Mouse (Mus musculus) heart, adult 2 months (tissue): ENCODE results near the gene Slc22a14. TPM values are rescaled to one million over a fixed set of nuclear protein-coding genes. Genes with fewer than 3 reads are reported as not detected.

ENCODE experiments used
- DNase-seq, 2 experiments: peaks; one replicate each; pipeline ENCODE4 v3.0.0; 2021
- H3K27ac ChIP-seq: fragments of 200-600 bp; 2 replicates; pipeline ENCODE4 v1.8.1; 2022
- H3K27me3 ChIP-seq: fragments of 200-500 bp; 2 replicates; pipeline ENCODE4 v1.6.1; 2012; ENCODE audit warnings: mild to moderate bottlenecking, low read length, inconsistent platforms, mixed read lengths; ENCODE audit not compliant: control insufficient read depth, insufficient read depth
- H3K36me3 ChIP-seq: fragments of 200-500 bp; 2 replicates; pipeline ENCODE4 v1.6.1; 2012; ENCODE audit warnings: low read length, inconsistent platforms; ENCODE audit not compliant: control insufficient read depth, insufficient read depth
- H3K4me1 ChIP-seq: fragments of 200-500 bp; 2 replicates; pipeline ENCODE4 v1.6.1; 2011; ENCODE audit warnings: low read length; ENCODE audit not compliant: control insufficient read depth, insufficient read depth
- H3K4me3 ChIP-seq: fragments of 200-600 bp; 2 replicates; pipeline ENCODE4 v1.8.1; 2022
- H3K79me2 ChIP-seq: fragments of 200-500 bp; replicated peaks from 2 replicates; pipeline ENCODE4 v1.6.1; 2012; ENCODE audit warnings: mild to moderate bottlenecking, inconsistent platforms, low read length, moderate library complexity, mixed read lengths; ENCODE audit not compliant: control insufficient read depth, insufficient read depth
- H3K9ac ChIP-seq: fragments of 200-500 bp; 2 replicates; pipeline ENCODE4 v1.6.1; 2012; ENCODE audit warnings: low read depth, mild to moderate bottlenecking, control low read depth, inconsistent platforms, low read length, mixed read lengths
- CTCF ChIP-seq: fragments of 200-600 bp; IDR thresholded peaks from 2 replicates; pipeline ENCODE4 v1.8.1; 2022; ENCODE audit warnings: antibody characterized with exemption, mild to moderate bottlenecking, moderate library complexity
- EP300 ChIP-seq: fragments of 200-500 bp; IDR thresholded peaks from 2 replicates; pipeline ENCODE4 v1.6.1; 2011; ENCODE audit warnings: low read depth, low read length, control low read depth; ENCODE audit not compliant: insufficient read depth
- POLR2A ChIP-seq: fragments of 200-500 bp; IDR thresholded peaks from 2 replicates; pipeline ENCODE4 v1.6.1; 2011; ENCODE audit warnings: mild to moderate bottlenecking, low read depth, low read length, control low read depth; ENCODE audit not compliant: insufficient read depth
- WGBS: fragments of 180-500 bp; shearing (Covaris S2); methylation state at CpG from one replicate; pipeline ENCODE4 v1.1.7; 2018; 5-methylcytosine and 5-hydroxymethylcytosine counted together
- intact Hi-C: fragments of 180-260 bp; cut with DNase I; formaldehyde crosslinking; loops from one replicate; pipeline ENCODE4 v1.15.1; 2025
- long read RNA-seq: library from polyadenylated mRNA; stranded (forward); transcript quantifications from one replicate; pipeline ENCODE4 v2.0.0, GENCODE M21; 2021
- polyA plus RNA-seq: library from polyadenylated mRNA; depleted of rRNA; stranded (reverse); fragments of >200 nt; gene quantifications from 2 replicates; pipeline ENCODE4 v1.2.3, GENCODE M21; 2012; rRNA removed
- total RNA-seq, 2 experiments: library from RNA; stranded (reverse); gene quantifications; 2 replicates each; pipeline ENCODE4 v1.2.3; 2021

Slc22a14 gene
- total RNA-seq (not detected), polyA plus RNA-seq (0.35 and 0.78 TPM in 2 replicates)
- long read RNA-seq = 0 reads

DNA sequence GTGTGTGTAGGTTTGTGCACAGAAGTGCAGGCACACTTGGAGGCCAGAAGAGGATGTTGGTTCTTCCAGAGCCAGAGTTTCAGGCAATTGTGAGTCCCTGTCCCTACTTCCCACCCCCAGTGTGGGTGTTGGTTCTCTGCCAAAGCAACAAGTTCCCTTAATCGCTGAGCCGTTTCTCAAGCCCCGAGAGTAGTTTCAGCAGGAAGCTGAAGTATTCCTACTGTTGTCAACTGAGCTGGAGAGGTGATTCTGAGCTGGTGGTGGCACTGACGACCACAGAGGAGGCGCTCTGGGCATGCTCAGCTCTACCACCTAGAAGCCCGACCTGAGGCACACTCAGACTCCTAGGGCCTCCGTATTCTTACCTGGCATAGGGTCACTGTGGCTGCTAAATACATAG, at the start of gene Slc22a14:
Gene Slc22a14 (minus strand): TSS at position 270 of the 400 bp plus-strand sequence.
- DNase-seq = peak in 1 of 2 experiments; percentile 51
- Histone ChIP-seq H3K27me3 (no peaks in the 10 kb centered on the region), H3K9ac (no peak within 1 kb of the TSS), H3K27ac (no peak within 1 kb of the TSS), H3K4me1 (no peaks in the 10 kb centered on the region), H3K4me3 (no peak within 1 kb of the TSS), H3K36me3 (no peaks in the 10 kb centered on the region), H3K79me2 (no peaks in the 10 kb centered on the region)
- intact Hi-C loops = no loop called here
- WGBS = 49% methylated on average over 7 of the region's 7 CpGs
- TF ChIP-seq POLR2A (no peak), CTCF (no peak), EP300 (no peak)

DNA sequence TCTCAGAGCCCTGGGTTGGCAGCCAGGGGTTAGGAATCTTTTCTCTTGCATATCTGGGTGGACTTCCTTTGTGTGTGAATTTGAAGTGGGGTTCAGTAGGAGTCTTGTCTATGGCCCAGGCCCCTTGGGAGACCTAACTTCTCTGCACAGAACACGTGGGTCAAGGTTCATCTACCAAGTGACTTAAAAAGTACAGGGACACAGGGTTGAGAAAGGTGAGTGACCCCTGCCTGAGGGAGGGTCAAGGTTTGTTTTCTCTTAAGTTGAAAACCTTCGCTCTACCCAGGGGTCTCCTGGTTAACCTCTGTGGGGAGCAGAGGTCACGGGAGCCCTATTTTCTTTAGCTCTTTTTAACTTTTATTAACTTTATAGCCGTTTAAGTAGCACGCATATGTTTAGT, 44.5 kb upstream of the Slc22a14 start:
- DNase-seq = no peak
- Histone ChIP-seq H3K9ac (no peak overlapping the region), H3K27ac (no peak overlapping the region), H3K36me3 (no peaks in the 10 kb centered on the region), H3K79me2 (peaks cover 2% of the 10 kb centered on the region; the same call in 1 of the 2 replicates), H3K4me1 (peaks cover 13% of the 10 kb centered on the region), H3K4me3 (no peak overlapping the region), H3K27me3 (no peaks in the 10 kb centered on the region)
- WGBS = 80% methylated on average over 5 of the region's 5 CpGs
- intact Hi-C loops = no loop called here
- no peak for TF ChIP-seq EP300
- TF ChIP-seq CTCF = no peak
- TF ChIP-seq POLR2A = no peak

DNA sequence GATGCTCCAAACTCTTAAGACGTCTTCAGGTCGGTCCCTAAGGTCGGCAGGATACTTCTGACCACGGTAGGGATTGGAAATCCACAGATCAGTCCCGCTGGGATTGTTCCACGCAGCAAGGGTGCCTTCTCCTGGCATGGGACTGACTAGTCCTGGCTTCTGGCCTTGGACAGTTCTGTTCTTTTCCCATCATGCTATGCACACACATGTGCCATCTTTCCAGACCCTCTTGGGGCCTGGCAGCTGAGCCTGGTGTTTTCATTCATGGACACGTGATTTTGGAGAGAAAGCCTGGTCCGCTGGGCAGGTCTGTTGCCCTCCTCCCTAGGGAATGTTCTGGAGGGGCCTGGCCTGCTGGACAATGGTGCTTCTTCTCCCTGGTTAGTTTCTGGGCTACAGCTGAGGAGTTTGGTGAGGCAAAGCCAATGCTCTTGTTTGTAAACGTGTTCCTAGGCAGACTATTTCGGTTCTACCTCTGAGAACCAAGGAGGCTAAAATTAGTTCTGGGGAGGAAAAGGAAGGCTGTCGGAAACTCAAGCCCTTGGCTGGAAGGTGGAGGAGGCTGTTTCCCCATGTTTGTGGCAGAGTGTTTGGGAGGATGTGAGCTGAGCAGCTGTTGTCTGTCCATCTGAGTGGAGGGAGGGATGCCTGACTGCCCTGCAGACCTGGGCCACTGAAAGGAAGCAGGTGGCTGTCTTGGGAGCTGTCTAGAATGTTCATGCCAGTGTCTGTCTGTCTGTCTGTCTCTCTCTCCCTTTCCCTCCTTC, 43.7 kb upstream of the Slc22a14 start:
- no peaks in the 10 kb centered on the region for H3K27me3 ChIP-seq
- intact Hi-C loops = no loop called here
- WGBS = 30% methylated on average over 11 of the region's 11 CpGs
- TF ChIP-seq EP300 (no peak), CTCF (no peak), POLR2A (no peak)
- H3K79me2 ChIP-seq = peaks cover 2% of the 10 kb centered on the region; the same call in 1 of the 2 replicates
- H3K36me3 ChIP-seq = no peaks in the 10 kb centered on the region
- DNase-seq = peak in 1 of 2 experiments; percentile 27
- peak overlapping the region; percentile 42 for H3K27ac ChIP-seq
- no peak overlapping the region for H3K9ac ChIP-seq
- H3K4me3 ChIP-seq = no peak overlapping the region
- H3K4me1 ChIP-seq = peaks cover 13% of the 10 kb centered on the region

DNA sequence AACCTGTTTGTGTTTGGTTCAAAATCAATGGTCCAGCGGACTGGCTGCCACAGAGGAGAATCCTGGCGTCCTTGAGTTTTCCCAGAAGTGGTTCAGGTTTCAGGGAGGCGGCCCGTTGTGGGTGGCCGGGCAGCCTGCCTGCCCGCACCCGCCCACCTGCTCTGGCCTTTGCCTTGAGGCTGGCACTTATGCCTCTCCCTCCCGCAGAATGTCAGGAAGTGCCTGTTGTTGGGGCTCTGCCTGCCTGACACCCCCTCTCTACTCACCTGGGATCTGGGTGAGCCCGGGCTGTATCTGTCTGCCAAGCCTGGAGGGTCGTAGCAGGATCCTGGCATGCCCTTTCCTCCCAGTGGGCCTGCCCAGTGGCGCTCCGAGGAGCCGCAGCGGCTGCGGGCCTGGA, 42.5 kb upstream of the Slc22a14 start:
- TF ChIP-seq POLR2A = no peak
- TF ChIP-seq CTCF = no peak
- TF ChIP-seq EP300 = no peak
- no peak overlapping the region for H3K9ac ChIP-seq
- H3K27ac ChIP-seq = no peak overlapping the region; the same call in 1 of the 2 replicates
- DNase-seq = no peak
- H3K27me3 ChIP-seq = no peaks in the 10 kb centered on the region
- H3K4me3 ChIP-seq = no peak overlapping the region
- H3K36me3 ChIP-seq = no peaks in the 10 kb centered on the region
- peaks cover 15% of the 10 kb centered on the region for H3K4me1 ChIP-seq
- H3K79me2 ChIP-seq = peaks cover 2% of the 10 kb centered on the region; the same call in 1 of the 2 replicates
- intact Hi-C loops = no loop called here
- 64% methylated on average over 15 of the region's 15 CpGs for WGBS

DNA sequence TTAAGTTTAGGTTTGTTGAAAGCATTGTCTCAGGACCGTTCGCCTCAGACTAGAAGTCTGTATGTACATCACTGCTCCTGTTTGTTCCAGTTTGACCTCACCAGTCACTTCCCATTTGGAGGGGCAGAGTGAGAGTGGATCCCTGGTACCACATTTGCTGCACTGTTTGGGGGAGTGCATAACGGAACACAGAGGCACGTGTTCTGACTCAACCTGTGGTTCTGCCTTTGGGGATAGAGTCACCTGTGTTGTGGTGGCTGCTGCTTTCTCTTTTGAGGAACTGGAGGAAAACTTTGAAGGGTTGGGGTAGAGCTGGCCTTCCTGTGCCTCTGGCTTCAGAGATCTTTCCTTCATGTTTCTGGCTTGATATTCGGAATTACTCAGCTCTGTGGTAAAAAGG, 38.7 kb upstream of the Slc22a14 start:
- 91% methylated on average over 5 of the region's 5 CpGs for WGBS
- intact Hi-C loops = loop anchor here (5.0 kb wide), 1 partner anchor 62 kb away; the partner anchor contains the start of gene Myd88
- no peaks in the 10 kb centered on the region for H3K27me3 ChIP-seq
- H3K36me3 ChIP-seq = no peaks in the 10 kb centered on the region
- H3K79me2 ChIP-seq = peaks cover 2% of the 10 kb centered on the region; the same call in 1 of the 2 replicates
- no peak overlapping the region for H3K9ac ChIP-seq
- TF ChIP-seq EP300 = no peak
- TF ChIP-seq POLR2A = no peak
- no peak for TF ChIP-seq CTCF
- H3K4me1 ChIP-seq = peaks cover 13% of the 10 kb centered on the region
- no peak overlapping the region for H3K4me3 ChIP-seq
- no peak overlapping the region for H3K27ac ChIP-seq
- no peak for DNase-seq

DNA sequence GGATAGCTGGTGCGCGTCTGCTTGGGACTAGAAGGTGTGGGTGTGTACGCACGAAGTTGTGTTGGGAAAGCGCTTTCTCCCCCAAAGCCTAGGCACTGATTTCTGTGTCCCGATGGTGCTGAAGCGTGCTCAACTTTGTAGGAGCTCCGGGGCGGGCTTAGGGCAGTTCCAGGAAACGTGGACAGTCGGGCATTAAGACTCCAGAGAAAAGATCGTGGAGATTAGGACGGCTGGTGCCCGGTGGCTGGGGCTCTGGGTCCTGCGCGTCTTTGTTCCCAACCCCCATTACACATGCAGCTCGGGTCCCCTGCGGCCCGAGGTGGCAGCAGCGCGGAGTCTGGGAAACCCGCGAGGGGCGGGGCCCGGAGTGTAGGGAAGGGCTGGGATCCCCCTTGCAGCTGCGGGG, 37.9 kb upstream of the Slc22a14 start:
- Histone ChIP-seq H3K27me3 (no peaks in the 10 kb centered on the region), H3K9ac (peak overlapping the region; percentile 90), H3K4me3 (peak overlapping the region; percentile 88), H3K4me1 (peaks cover 6% of the 10 kb centered on the region), H3K27ac (peak overlapping the region; percentile 90), H3K36me3 (no peaks in the 10 kb centered on the region), H3K79me2 (peaks cover 2% of the 10 kb centered on the region; the same call in 1 of the 2 replicates)
- peak; percentile 50 to 67 for DNase-seq
- intact Hi-C loops = loop anchor here (5.0 kb wide), 1 partner anchor 61 kb away; the partner anchor contains the start of gene Myd88
- under 1% methylated on average over 26 of the region's 26 CpGs for WGBS
- TF ChIP-seq CTCF (no peak), EP300 (no peak), POLR2A (no peak)
